Mouse (Mus musculus): ENCODE data around the gene S100a5. TPM values are rescaled to one million over a fixed set of nuclear protein-coding genes. Genes with fewer than 3 reads are reported as not detected.

Gene S100a5
- total RNA-seq, 2 experiments from 2014 or later, result 1.5 TPM; not detected in 1

Other genes starting within 250 kb of the S100a5 start
- 10 to 100 TPM; 12.3 to 12.7 TPM for gene Slc27a3, start 218.6 kb upstream of the S100a5 start, total RNA-seq (2021)
- gene Ints3, start 174.9 kb upstream of the S100a5 start, total RNA-seq (2021), result 10 to 100 TPM; 65.1 to 68.4 TPM
- gene Npr1, start 142.7 kb upstream of the S100a5 start, total RNA-seq (2021), result 1 to 10 TPM; 5.7 to 5.9 TPM
- 10 to 100 TPM; 83.1 to 84.0 TPM for gene Ilf2, start 132.4 kb upstream of the S100a5 start, total RNA-seq (2021)
- 10 to 100 TPM; 58.7 to 59.6 TPM for gene Snapin, start 117.5 kb upstream of the S100a5 start, total RNA-seq (2021)
- 100 to 1,000 TPM; 148 TPM for gene Chtop, start 99.0 kb upstream of the S100a5 start, total RNA-seq (2021)
- 100 to 1,000 TPM in 1 of 2 experiments, 10 to 100 TPM in 1; 91.3 to 102 TPM for gene S100a1, start 94.1 kb upstream of the S100a5 start, total RNA-seq (2021)
- gene S100a13, start 94.1 kb upstream of the S100a5 start, total RNA-seq (2021), result 10 to 100 TPM; 19.4 to 21.3 TPM
- 1 to 10 TPM in 1 of 2 experiments, under 1 TPM in 1; 0.62 to 1.5 TPM for gene S100a14, start 81.7 kb upstream of the S100a5 start, total RNA-seq (2021)
- gene S100a16, start 71.3 kb upstream of the S100a5 start, total RNA-seq (2021), result 10 to 100 TPM; 91.1 to 93.7 TPM
- under 1 TPM in 1 of 2 experiments, not detected in 1; 0.41 TPM for gene S100a3, start 47.9 kb upstream of the S100a5 start, total RNA-seq (2021)
- gene S100a2, start 18.3 kb upstream of the S100a5 start, total RNA-seq (2021), result not detected
- gene Gm42674, start 6.6 kb upstream of the S100a5 start, total RNA-seq (2021), result 1 to 10 TPM in 1 of 2 experiments, not detected in 1; 1.4 TPM
- 1 to 10 TPM; 2.9 to 5.3 TPM for gene S100a4, start 4.8 kb upstream of the S100a5 start, total RNA-seq (2021)
- gene S100a6, start 4.4 kb downstream of the S100a5 start, total RNA-seq (2021), result 10 to 100 TPM; 23.5 to 24.6 TPM
- gene S100a7a, start 45.5 kb downstream of the S100a5 start, total RNA-seq (2021), result under 1 TPM in 1 of 2 experiments, not detected in 1; 0.25 TPM
- gene S100a8, start 60.5 kb downstream of the S100a5 start, total RNA-seq (2021), result not detected
- not detected for gene S100a9, start 87.2 kb downstream of the S100a5 start, total RNA-seq (2021)
- not detected for gene Pglyrp4, start 118.4 kb downstream of the S100a5 start, total RNA-seq (2021)
- not detected for gene Gm5849, start 169.4 kb downstream of the S100a5 start, total RNA-seq (2021)

All from layer of hippocampus, adult 18-20 months (tissue).